Mouse (Mus musculus) layer of hippocampus, postnatal 25 days (tissue): ENCODE measurements around the gene Cxcl5. TPM values are rescaled to one million over a fixed set of nuclear protein-coding genes. Genes with fewer than 3 reads are reported as not detected.

Experiments
- DNase-seq, 2 experiments: peaks; one replicate each; pipeline ENCODE4 v3.0.0; 2022; ENCODE audit warnings: mixed read lengths in 2 of 2, low spot score in 1 of 2; ENCODE audit errors: extremely low spot score in 1 of 2
- total RNA-seq, 2 experiments: library from RNA; stranded (reverse); gene quantifications; 2 replicates each; pipeline ENCODE4 v1.2.3; 2021

Cxcl5 gene
- total RNA-seq, result under 1 TPM in 1 of 2 experiments, not detected in 1; 0.22 TPM

- peak; percentile 10 to 15 for DNase-seq
Measured at GRCm38 (mm10) chr5:90759077-90760065, at the start of gene Cxcl5. Gene Cxcl5 (plus strand): TSS chr5:90759360.

GRCm38 (mm10) chr5:90711409-90711808 is 47.8 kb upstream of the Cxcl5 start:
- DNase-seq, result no peak

- DNase-seq, result no peak
Measured at GRCm38 (mm10) chr5:90717937-90718336, 41.2 kb upstream of the Cxcl5 start.

- no peak for DNase-seq
Measured at GRCm38 (mm10) chr5:90722656-90723055, 36.5 kb upstream of the Cxcl5 start.

GRCm38 (mm10) chr5:90728254-90728653 is 30.9 kb upstream of the Cxcl5 start:
- DNase-seq, result no peak

- DNase-seq, result no peak
Measured at GRCm38 (mm10) chr5:90731480-90731879, 27.7 kb upstream of the Cxcl5 start.

- no peak for DNase-seq
Measured at GRCm38 (mm10) chr5:90742029-90742428, 17.1 kb upstream of the Cxcl5 start.

- no peak for DNase-seq
Measured at GRCm38 (mm10) chr5:90753934-90754333, 5.2 kb upstream of the Cxcl5 start.

GRCm38 (mm10) chr5:90758020-90758605 is 1.0 kb upstream of the Cxcl5 start:
- DNase-seq, result no peak

- DNase-seq, result no peak
Measured at GRCm38 (mm10) chr5:90760303-90760702, 1.1 kb downstream of the Cxcl5 start.

- no peak for DNase-seq
Measured at GRCm38 (mm10) chr5:90760844-90761243, 1.7 kb downstream of the Cxcl5 start.

GRCm38 (mm10) chr5:90761834-90762233 is 2.7 kb downstream of the Cxcl5 start:
- no peak for DNase-seq

GRCm38 (mm10) chr5:90763912-90764665 is 4.9 kb downstream of the Cxcl5 start:
- no peak for DNase-seq

GRCm38 (mm10) chr5:90765821-90766606 is 6.9 kb downstream of the Cxcl5 start:
- DNase-seq, result no peak

GRCm38 (mm10) chr5:90768218-90768617 is 9.1 kb downstream of the Cxcl5 start, which contains the start of gene Ppbp:
Gene Ppbp (plus strand): TSS chr5:90768518.
- no peak for DNase-seq

- no peak for DNase-seq
Measured at GRCm38 (mm10) chr5:90771369-90771768, 12.2 kb downstream of the Cxcl5 start.

- no peak for DNase-seq
Measured at GRCm38 (mm10) chr5:90771880-90772653, 12.9 kb downstream of the Cxcl5 start, which contains the start of gene Pf4. Gene Pf4 (plus strand): TSS chr5:90772435.

GRCm38 (mm10) chr5:90775562-90775961 is 16.4 kb downstream of the Cxcl5 start:
- DNase-seq, result no peak

- DNase-seq, result no peak
Measured at GRCm38 (mm10) chr5:90777621-90778020, 18.5 kb downstream of the Cxcl5 start.
